Mouse (Mus musculus) liver, embryonic 14 days (tissue): ENCODE measurements around the gene Atp2c2. TPM values are rescaled to one million over a fixed set of nuclear protein-coding genes. Genes with fewer than 3 reads are reported as not detected.

Experiments
- polyA plus RNA-seq: library from polyadenylated mRNA; depleted of rRNA; stranded (reverse); fragments of >200 nt; gene quantifications from 2 replicates; pipeline ENCODE4 v1.2.3, GENCODE M21; 2012; rRNA removed

Atp2c2 gene
- polyA plus RNA-seq, result 0.07 and 0.08 TPM in 2 replicates

GRCm38 (mm10) chr8:119699549-119700134, at the start of gene Atp2c2:
TSS of gene Atp2c2 (plus strand) at chr8:119700009.

GRCm38 (mm10) chr8:119666219-119666951, 33.4 kb upstream of the Atp2c2 start, which contains the start of gene Wfdc1:
TSS of gene Wfdc1 (plus strand) at chr8:119666365.

GRCm38 (mm10) chr8:119778263-119778662, 78.5 kb downstream of the Atp2c2 start, which contains the start of gene Tldc1:
TSS of gene Tldc1 (minus strand) at chr8:119778416.

Other genes with a start within 250 kb of the Atp2c2 start
- gene Slc38a8, start 198.3 kb upstream of the Atp2c2 start, polyA plus RNA-seq, result 0.01 TPM in 1 of 2 replicates, not detected in the other
- gene Mbtps1, start 141.3 kb upstream of the Atp2c2 start, polyA plus RNA-seq, result 21.2 and 25.1 TPM in 2 replicates
- gene Hsdl1, start 124.8 kb upstream of the Atp2c2 start, polyA plus RNA-seq, result 7.5 and 8.0 TPM in 2 replicates
- gene Dnaaf1, start 124.8 kb upstream of the Atp2c2 start, polyA plus RNA-seq, result 0.03 and 0.05 TPM in 2 replicates
- gene Taf1c, start 94.8 kb upstream of the Atp2c2 start, polyA plus RNA-seq, result 5.6 and 6.9 TPM in 2 replicates
- not detected in 2 replicates for gene Adad2, start 87.3 kb upstream of the Atp2c2 start, polyA plus RNA-seq
- not detected in 2 replicates for gene Kcng4, start 64.3 kb upstream of the Atp2c2 start, polyA plus RNA-seq
- gene Wfdc1, start 33.6 kb upstream of the Atp2c2 start, polyA plus RNA-seq, result 0.77 and 1.1 TPM in 2 replicates
- 2.6 and 2.9 TPM in 2 replicates for gene Tldc1, start 78.4 kb downstream of the Atp2c2 start, polyA plus RNA-seq
- 57.7 and 72.9 TPM in 2 replicates for gene Cotl1, start 140.5 kb downstream of the Atp2c2 start, polyA plus RNA-seq
- 2.6 and 2.7 TPM in 2 replicates for gene Klhl36, start 162.3 kb downstream of the Atp2c2 start, polyA plus RNA-seq
- 38.7 and 49.6 TPM in 2 replicates for gene Usp10, start 210.4 kb downstream of the Atp2c2 start, polyA plus RNA-seq
- gene Gm20388, start 210.8 kb downstream of the Atp2c2 start, polyA plus RNA-seq, result 7.1 and 8.4 TPM in 2 replicates